In the genomic region with DNA sequence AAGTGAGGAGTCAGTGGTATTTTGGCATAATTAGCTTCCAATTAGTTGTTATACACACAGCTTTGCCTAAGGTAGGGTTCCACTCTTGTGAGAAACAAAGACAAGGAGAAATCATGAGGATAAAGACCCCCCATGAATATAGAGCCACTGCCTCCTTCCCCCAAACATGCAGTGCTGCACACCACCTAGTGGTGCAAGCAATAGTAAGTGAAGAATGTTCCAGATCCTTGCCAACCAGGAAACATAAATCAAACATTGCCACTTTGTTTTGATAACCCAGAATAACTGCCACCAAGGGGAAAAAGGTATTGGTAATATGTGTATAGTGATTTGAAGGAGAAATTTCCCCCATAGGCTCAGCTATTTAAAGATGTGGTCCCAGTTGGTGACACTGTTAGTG, we compare ENCODE assay signal across 14 mouse cellular contexts. TPM values are rescaled to one million over a fixed set of nuclear protein-coding genes. Genes with fewer than 3 reads are reported as not detected.
DNase-seq lines count a peak whose midpoint lies in the region; ATAC-seq and TF ChIP-seq lines count a peak whose summit lies in the region.
"Had no signal": no experiment of that assay in that cellular context is flagged by ENCODE, and none has a peak within 500 bp of the region (broad histone marks: within the 10 kb centered on the region; RNA-seq: fewer than 3 reads in every experiment).

No protein-coding gene starts in this region.

- no peak overlapping the region for H3K27ac ChIP-seq in limb, embryonic 14.5 days (replicated peaks; ENCODE audit: low read depth, low read length)
- H3K27ac ChIP-seq in limb, embryonic 10.5 days = no peak overlapping the region
- H3K27ac ChIP-seq in forebrain, embryonic 13.5 days = no peak overlapping the region
- H3K27ac ChIP-seq: embryonic facial prominence, embryonic 15.5 days; intestine, embryonic 15.5 days; limb, embryonic 12.5 days; midbrain, embryonic 10.5 days had no signal

- no peaks in the 10 kb centered on the region for H3K27me3 ChIP-seq in limb, embryonic 14.5 days (ENCODE audit: control insufficient read depth, insufficient read depth, low read length)
- H3K27me3 ChIP-seq in limb, embryonic 10.5 days (ENCODE audit: low read depth, poor library complexity, severe bottlenecking) = no peaks in the 10 kb centered on the region
- no peaks in the 10 kb centered on the region for H3K27me3 ChIP-seq in splenic B cell, adult 2 months (ENCODE audit: control insufficient read depth, insufficient read depth, low read length, poor library complexity, severe bottlenecking)
- no peaks in the 10 kb centered on the region for H3K27me3 ChIP-seq in forebrain, embryonic 13.5 days
- H3K27me3 ChIP-seq: embryonic facial prominence, embryonic 15.5 days; intestine, embryonic 15.5 days; limb, embryonic 12.5 days had no signal

- no peak overlapping the region for H3K4me3 ChIP-seq in limb, embryonic 14.5 days (replicated peaks; ENCODE audit: low read length)
- no peak overlapping the region for H3K4me3 ChIP-seq in limb, embryonic 10.5 days
- H3K4me3 ChIP-seq in forebrain, embryonic 13.5 days = no peak overlapping the region
- H3K4me3 ChIP-seq: embryonic facial prominence, embryonic 15.5 days; intestine, embryonic 15.5 days; limb, embryonic 12.5 days; midbrain, embryonic 10.5 days had no signal

- no peak for TF ChIP-seq POLR2A in limb, embryonic 14.5 days (IDR thresholded peaks at IDR 0.05; ENCODE audit: borderline replicate concordance, extremely low read depth, insufficient read depth, insufficient read length)

- no peaks in the 10 kb centered on the region for H3K4me1 ChIP-seq in limb, embryonic 14.5 days (ENCODE audit: control insufficient read depth, insufficient read depth, low read length)
- no peaks in the 10 kb centered on the region for H3K4me1 ChIP-seq in limb, embryonic 10.5 days
- H3K4me1 ChIP-seq in forebrain, embryonic 13.5 days = no peaks in the 10 kb centered on the region
- H3K4me1 ChIP-seq: embryonic facial prominence, embryonic 15.5 days; intestine, embryonic 15.5 days; limb, embryonic 12.5 days; midbrain, embryonic 10.5 days had no signal

- H3K4me2 ChIP-seq in limb, embryonic 14.5 days (replicated peaks; ENCODE audit: low read depth, low read length, severe bottlenecking) = no peak overlapping the region
- no peak overlapping the region for H3K4me2 ChIP-seq in forebrain, embryonic 13.5 days
- H3K4me2 ChIP-seq: embryonic facial prominence, embryonic 15.5 days; intestine, embryonic 15.5 days; limb, embryonic 12.5 days had no signal

- no peaks in the 10 kb centered on the region for H3K9me3 ChIP-seq in limb, embryonic 14.5 days (ENCODE audit: control insufficient read depth, low read length)
- no peaks in the 10 kb centered on the region for H3K9me3 ChIP-seq in limb, embryonic 10.5 days (replicated peaks)
- no peaks in the 10 kb centered on the region for H3K9me3 ChIP-seq in forebrain, embryonic 13.5 days (replicated peaks)
- H3K9me3 ChIP-seq: embryonic facial prominence, embryonic 15.5 days; intestine, embryonic 15.5 days; limb, embryonic 12.5 days; midbrain, embryonic 10.5 days had no signal

- no peak overlapping the region for H3K9ac ChIP-seq in limb, embryonic 14.5 days (ENCODE audit: low read depth, low read length, severe bottlenecking)
- H3K9ac ChIP-seq in forebrain, embryonic 13.5 days = no peak overlapping the region
- H3K9ac ChIP-seq: embryonic facial prominence, embryonic 15.5 days; intestine, embryonic 15.5 days; limb, embryonic 12.5 days had no signal

- peak; percentile 29 for DNase-seq in limb, embryonic 14.5 days (ENCODE audit: low spot score)
- DNase-seq in limb, embryonic 10.5 days (ENCODE audit: low spot score) = no peak
- DNase-seq in CD8-positive naive resting alpha-beta T cell, adult 2 months (ENCODE audit: low read depth in 2 of 2, low spot score in 2 of 2) = peak; percentile 3 to 23
- peak; percentile 45 for DNase-seq in adipocyte (ENCODE audit: low spot score)
- peak; percentile 36 for DNase-seq in splenic B cell, adult 2 months (ENCODE audit: low read depth, low spot score)
- no peak for DNase-seq in right cerebral cortex, postnatal 4 days
- DNase-seq: cerebellum, adult 9-11 months; retina, postnatal 1 day had no signal

- ATAC-seq in limb, embryonic 14.5 days (ENCODE audit: low FRiP score, low read depth) = no peak
- ATAC-seq in forebrain, embryonic 13.5 days = no peak
- ATAC-seq: intestine, embryonic 15.5 days had no signal

- no peaks in the 10 kb centered on the region for H3K36me3 ChIP-seq in limb, embryonic 14.5 days (ENCODE audit: control insufficient read depth, insufficient read depth, low read length)
- no peaks in the 10 kb centered on the region for H3K36me3 ChIP-seq in limb, embryonic 10.5 days
- no peaks in the 10 kb centered on the region for H3K36me3 ChIP-seq in splenic B cell, adult 2 months (ENCODE audit: control insufficient read depth, insufficient read depth, low read length, poor library complexity, severe bottlenecking)
- H3K36me3 ChIP-seq in forebrain, embryonic 13.5 days (ENCODE audit: poor library complexity, severe bottlenecking) = no peaks in the 10 kb centered on the region
- H3K36me3 ChIP-seq: embryonic facial prominence, embryonic 15.5 days; intestine, embryonic 15.5 days; limb, embryonic 12.5 days; midbrain, embryonic 10.5 days had no signal

RNA-seq across cellular contexts. Expression of a gene that starts 11.8 kb away (rescaled TPM):
- 3.4 and 7.6 TPM in 2 replicates for polyA plus RNA-seq in limb, embryonic 14.5 days (2012; rRNA removed)
- polyA plus RNA-seq in limb, embryonic 14.5 days (2014; fragmentation: Nextera tagmentation; extraction: Ambion mirVana) = 3.3 and 5.2 TPM in 2 replicates
- polyA plus RNA-seq in limb, embryonic 10.5 days (2016; fragmentation: Nextera tagmentation; extraction: Ambion mirVana) = 0.43 and 0.44 TPM in 2 replicates
- polyA plus RNA-seq in forebrain, embryonic 13.5 days (2015; fragmentation: Nextera tagmentation; extraction: Ambion mirVana) = 0.56 and 0.63 TPM in 2 replicates
- polyA plus RNA-seq: testis, adult 2 months had no signal

Comparison
In these comparisons a context has a peak if more than half of its experiments do, and no peak if none do; other contexts are left out.
1. DNase-seq: peak in limb, embryonic 14.5 days (single experiment), CD8-positive naive resting alpha-beta T cell, adult 2 months (2 of 2), adipocyte (single experiment) and splenic B cell, adult 2 months (single experiment); none in limb, embryonic 10.5 days (single experiment) and right cerebral cortex, postnatal 4 days (single experiment).